Mouse (Mus musculus) liver, adult 2 months (tissue): ENCODE data around the gene Gigyf1.

Source experiments
- CTCF ChIP-seq: fragments of 200-500 bp; IDR thresholded peaks from 2 replicates; pipeline ENCODE4 v1.5.1; 2011; ENCODE audit warnings: low read depth, low read length, control low read depth
- POLR2A ChIP-seq: fragments of 200-500 bp; IDR thresholded peaks from 2 replicates; pipeline ENCODE4 v1.6.1; 2011; ENCODE audit warnings: low read length, control low read depth; ENCODE audit not compliant: insufficient read depth; ENCODE audit errors: extremely low read depth

DNA sequence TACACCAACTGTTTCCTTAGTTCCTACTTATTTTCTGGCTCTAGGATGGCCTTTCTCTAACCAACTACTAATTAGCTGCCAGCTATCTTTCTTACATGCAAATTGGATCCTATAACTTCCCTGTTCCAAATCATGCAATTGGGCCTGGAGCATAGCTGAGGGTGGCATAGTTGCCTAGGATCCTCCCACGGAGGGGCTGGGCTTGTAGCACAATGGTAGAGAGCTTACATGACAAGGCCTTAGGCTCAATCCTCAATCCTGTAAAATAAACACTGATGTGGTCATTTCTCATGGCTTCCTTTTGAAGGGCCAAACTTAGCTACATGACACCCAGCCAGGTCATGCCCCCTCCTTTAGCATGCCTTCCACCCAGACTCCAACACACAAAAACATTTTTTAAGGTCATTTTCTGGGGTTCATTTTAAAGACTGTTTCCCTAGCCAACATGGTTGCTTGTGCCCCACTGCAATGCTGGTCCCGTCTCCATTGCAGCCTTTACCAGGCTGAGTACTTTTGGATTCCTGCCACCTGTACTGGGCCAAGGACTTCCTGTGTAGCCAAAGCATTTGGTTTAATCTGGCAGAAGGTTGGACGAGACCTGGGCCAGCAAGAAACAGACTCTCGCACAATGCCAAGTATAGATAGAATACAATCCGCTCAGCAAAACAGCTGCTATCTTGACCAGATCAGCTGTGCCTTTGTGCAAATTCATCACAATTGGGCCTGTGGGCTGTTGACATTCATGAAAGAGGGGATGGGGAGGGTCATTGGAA lies 23.6 kb downstream of the Gigyf1 start:
- TF ChIP-seq CTCF (no peak), POLR2A (no peak)
